Mouse (Mus musculus) heart, postnatal 0 days (tissue): Measurements from ENCODE around the gene Selenon.

Source experiments
- CTCF ChIP-seq: IDR thresholded peaks from 2 replicates; pipeline ENCODE4 v1.5.1; 2016; ENCODE audit warnings: antibody characterized with exemption, control low read depth, low read depth
- EP300 ChIP-seq: IDR thresholded peaks from 2 replicates; pipeline ENCODE4 v1.6.1; 2016; ENCODE audit warnings: antibody characterized with exemption, low read depth

- TF ChIP-seq CTCF: no peak
- no peak for TF ChIP-seq EP300
Measured at GRCm38 (mm10) chr4:134592442-134592841, 40.5 kb upstream of the Selenon start.
